Mouse (Mus musculus): Measurements from ENCODE around the gene Usp54. TPM values are rescaled to one million over a fixed set of nuclear protein-coding genes. Genes with fewer than 3 reads are reported as not detected.
A peak's percentile ranks its signal among the peaks of the same experiment; 100 is the strongest.
"Not testable (repeated sequence)": the region's sequence is repeated elsewhere in the genome, so short reads cannot be mapped to it uniquely, and the experiment has no call there.

The Usp54 gene
- total RNA-seq, 2 experiments from 2014 or later: 0.58 to 2.0 TPM

DNA sequence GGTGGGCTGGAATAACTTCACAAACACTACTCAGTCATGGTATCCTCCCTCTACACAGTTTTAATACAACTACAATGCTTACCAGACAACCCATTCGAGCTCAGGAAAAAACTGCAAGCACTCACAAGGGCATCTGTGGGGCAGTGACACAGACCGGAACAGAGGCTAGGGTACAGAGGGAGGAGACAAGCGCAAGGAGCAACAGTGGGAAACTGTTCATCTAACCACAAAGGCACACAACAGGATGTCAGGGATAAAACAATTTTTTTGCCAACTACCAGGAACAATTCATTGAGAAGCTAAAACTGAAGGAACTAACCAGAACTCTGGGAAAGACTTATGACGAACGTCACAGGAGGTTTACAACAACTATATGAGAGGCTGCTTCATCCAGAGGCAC, 22.7 kb downstream of the Usp54 start:
- 0 out of 2 replicates have a peak, but pooled peaks have one; percentile 42 for ATAC-seq (replicated peaks; ENCODE audit: low FRiP score, poor library complexity, severe bottlenecking)

DNA sequence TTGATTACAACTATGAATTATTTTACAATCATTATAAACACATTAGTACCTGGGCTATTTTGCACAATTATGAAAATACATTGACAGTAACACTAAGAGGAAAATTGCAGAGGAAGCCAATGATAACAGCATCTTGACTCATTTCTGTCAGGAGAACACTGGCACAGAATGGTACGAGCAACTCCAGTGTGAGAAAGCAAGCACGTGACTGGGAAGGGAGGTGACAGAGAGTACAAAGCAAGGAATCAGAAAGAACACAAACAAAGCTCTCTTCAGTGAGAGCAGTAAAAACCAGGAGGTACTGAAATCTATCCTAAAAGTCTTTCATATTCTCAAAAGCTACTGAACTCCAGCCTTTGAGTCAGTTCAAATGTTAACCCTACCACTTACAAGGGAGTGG, 24.4 kb downstream of the Usp54 start:
- ATAC-seq (replicated peaks; ENCODE audit: low FRiP score, poor library complexity, severe bottlenecking): no peak

- no peak for ATAC-seq (replicated peaks; ENCODE audit: low FRiP score, poor library complexity, severe bottlenecking)
These were observed 25.8 kb downstream of the Usp54 start for GRCm38 (mm10) chr14:20615075-20615474.

GRCm38 (mm10) chr14:20612820-20613219, 28.0 kb downstream of the Usp54 start:
- no peak for ATAC-seq (replicated peaks; ENCODE audit: low FRiP score, poor library complexity, severe bottlenecking)

- ATAC-seq (replicated peaks; ENCODE audit: low FRiP score, poor library complexity, severe bottlenecking): no peak
These were observed 30.7 kb downstream of the Usp54 start for GRCm38 (mm10) chr14:20610146-20610545.

DNA sequence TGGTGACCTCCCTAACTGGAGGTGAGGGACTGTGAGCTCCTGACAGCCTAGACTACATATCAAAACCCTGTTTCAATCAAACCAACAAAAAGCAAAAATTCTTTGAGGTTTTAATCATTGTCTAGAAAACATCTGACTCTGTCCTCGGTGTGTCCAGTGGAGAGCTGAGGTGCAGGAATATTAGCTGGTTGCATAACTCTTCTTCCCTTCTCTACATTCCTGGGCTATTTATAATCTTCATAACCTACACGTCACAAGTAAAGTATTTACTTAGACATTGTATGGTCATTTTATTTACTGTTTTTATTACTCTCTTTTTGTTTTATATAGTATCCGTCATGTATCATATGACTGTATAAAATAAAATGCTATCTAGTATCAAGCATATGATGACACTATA, 31.3 kb downstream of the Usp54 start:
- ATAC-seq (replicated peaks; ENCODE audit: low FRiP score, poor library complexity, severe bottlenecking): no peak

DNA sequence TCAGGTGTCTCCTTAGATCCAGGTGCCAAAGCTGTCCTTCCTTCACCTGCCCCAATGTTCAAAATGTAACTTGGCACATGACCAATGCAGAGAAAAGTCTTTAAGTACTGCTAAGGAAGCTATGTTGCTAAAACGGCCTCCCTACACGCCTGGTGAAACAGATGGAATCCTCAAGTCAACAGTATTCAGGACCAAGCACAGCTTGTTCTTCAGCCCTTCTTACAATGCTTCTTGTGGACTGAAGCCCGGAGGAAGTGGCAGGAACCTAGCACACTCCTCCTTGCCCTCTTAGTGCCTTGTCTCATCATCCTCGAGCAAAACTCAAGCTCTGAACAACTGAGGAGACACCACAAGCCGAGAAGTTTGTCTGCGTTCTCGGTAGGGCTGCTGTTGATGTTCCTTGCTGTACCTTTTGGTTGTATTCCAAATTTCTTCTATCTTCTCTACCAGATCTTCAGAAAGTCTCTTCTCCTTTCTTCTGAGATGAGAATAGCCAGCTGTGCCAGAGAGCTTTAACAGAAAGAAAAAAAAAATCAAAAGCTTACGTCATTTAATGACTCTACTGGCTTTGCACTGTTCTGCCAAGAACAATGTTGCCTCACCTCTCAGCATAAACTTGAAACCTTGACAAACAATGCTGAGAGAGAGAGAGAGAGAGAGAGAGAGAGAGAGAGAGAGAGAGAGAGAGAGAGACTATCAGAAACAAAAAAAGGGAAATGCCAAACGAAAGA, 33.3 kb downstream of the Usp54 start:
- no peak for ATAC-seq (replicated peaks; ENCODE audit: low FRiP score, poor library complexity, severe bottlenecking)

DNA sequence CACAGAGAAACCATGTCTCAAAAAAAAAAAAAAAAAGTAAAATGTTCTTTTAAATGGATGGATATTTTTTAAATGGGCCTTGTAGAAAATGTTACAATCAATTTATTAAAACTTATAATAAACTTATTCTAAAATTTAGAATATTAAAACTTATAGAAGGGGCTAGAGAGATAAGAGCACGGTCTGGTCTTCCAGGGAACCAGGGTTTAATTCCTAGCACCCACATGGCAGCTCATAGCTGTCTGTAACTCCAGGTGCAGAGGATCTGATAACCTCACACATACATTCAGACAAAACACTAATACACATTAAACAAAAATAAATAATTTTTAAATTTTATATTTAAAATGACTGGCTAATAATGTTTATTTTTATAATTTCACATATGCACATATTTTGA, 39.6 kb downstream of the Usp54 start:
- no peak for ATAC-seq (replicated peaks; ENCODE audit: low FRiP score, poor library complexity, severe bottlenecking)

- ATAC-seq (replicated peaks; ENCODE audit: low FRiP score, poor library complexity, severe bottlenecking): peak; percentile 66
These were observed 40.7 kb downstream of the Usp54 start for GRCm38 (mm10) chr14:20600203-20600602.

GRCm38 (mm10) chr14:20599542-20599941, 41.3 kb downstream of the Usp54 start:
- peak; percentile 95 for ATAC-seq (replicated peaks; ENCODE audit: low FRiP score, poor library complexity, severe bottlenecking)

- no peak for ATAC-seq (replicated peaks; ENCODE audit: low FRiP score, poor library complexity, severe bottlenecking)
These were observed 45.1 kb downstream of the Usp54 start for GRCm38 (mm10) chr14:20595781-20596180.

DNA sequence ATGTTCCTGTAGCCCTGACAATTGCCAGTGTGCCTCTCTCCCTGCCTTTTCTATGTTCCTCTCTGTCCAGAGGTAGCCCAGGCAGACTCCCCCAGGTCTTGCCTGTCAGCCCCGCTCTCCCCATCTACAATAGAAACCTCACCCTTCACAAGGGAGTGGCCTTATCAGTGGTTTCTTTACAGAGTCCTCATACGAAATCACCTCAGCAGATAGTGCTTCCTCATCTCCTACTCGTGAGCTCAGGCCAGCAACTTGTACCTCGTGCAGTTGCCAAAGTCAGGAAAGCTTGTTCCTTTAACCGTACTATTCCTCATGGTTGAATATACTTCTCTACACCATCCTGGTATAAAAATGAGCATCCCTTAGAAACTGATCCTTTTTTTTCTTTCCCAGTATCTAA, 53.4 kb downstream of the Usp54 start:
- no peak for ATAC-seq (replicated peaks; ENCODE audit: low FRiP score, poor library complexity, severe bottlenecking)

- no peak for ATAC-seq (replicated peaks; ENCODE audit: low FRiP score, poor library complexity, severe bottlenecking)
These were observed 61.9 kb downstream of the Usp54 start for GRCm38 (mm10) chr14:20578822-20579407.

DNA sequence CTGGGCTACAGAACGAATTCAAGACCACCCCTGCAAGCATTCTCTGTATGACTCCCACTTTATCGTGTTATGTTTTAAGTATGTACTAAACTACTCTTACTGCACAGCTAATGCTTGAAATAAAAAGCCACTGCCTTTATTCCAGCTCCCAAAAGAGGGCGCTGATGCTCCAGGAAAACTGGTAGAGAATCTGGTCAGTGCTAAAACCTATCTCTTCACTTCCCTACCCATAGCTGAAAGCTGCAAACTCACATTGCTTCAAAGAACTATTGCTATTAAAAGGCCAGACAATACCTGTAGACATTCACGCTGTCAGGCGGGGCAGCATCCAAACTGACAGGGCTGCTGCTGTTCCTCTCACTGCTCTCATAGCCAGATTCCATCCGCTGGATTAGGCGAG, 64.7 kb downstream of the Usp54 start:
- ATAC-seq (replicated peaks; ENCODE audit: low FRiP score, poor library complexity, severe bottlenecking): peak; percentile 83

DNA sequence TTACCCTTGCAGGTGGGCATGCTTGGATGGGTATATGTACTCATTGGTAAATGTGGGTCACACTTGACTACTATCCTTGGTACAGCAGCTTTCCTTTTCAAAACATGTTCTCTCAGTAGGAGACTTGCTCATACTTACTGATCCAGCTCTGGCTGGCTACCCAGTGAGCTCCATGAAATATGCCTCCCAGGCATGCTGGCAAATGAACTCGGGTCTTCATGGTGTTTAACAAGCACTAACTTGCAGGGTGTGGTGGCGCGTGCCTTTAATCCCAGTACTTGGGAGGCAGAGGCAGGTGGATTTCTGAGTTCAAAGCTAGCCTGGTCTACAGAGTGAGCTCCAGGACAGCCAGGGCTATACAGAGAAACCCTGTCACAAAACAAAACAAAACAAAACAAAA, 67.7 kb downstream of the Usp54 start:
- not testable (repeated sequence) for ATAC-seq (replicated peaks; ENCODE audit: low FRiP score, poor library complexity, severe bottlenecking)

- no peak for ATAC-seq (replicated peaks; ENCODE audit: low FRiP score, poor library complexity, severe bottlenecking)
These were observed 75.4 kb downstream of the Usp54 start for GRCm38 (mm10) chr14:20565256-20566021.

DNA sequence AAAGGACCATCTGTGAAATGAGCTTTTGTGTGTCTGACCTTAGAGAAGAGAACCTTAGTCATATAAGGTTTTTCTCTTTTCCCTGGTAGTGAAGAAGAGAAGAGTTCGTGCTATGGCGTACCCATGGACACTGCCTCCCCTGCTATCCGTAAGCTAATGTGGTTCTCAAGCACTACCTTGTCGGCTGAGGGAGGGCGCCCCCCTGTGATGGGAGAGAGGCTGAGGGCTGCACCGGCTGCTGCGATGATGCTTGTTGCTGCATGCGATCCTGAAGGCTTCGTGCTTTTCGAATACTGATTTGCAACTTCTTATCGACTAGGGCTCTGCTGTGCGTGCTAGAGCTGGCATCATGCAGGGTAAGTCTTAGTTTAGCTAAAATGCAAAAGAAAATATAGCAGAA, 76.2 kb downstream of the Usp54 start:
- 0 out of 2 replicates have a peak, but pooled peaks have one; percentile 38 for ATAC-seq (replicated peaks; ENCODE audit: low FRiP score, poor library complexity, severe bottlenecking)

DNA sequence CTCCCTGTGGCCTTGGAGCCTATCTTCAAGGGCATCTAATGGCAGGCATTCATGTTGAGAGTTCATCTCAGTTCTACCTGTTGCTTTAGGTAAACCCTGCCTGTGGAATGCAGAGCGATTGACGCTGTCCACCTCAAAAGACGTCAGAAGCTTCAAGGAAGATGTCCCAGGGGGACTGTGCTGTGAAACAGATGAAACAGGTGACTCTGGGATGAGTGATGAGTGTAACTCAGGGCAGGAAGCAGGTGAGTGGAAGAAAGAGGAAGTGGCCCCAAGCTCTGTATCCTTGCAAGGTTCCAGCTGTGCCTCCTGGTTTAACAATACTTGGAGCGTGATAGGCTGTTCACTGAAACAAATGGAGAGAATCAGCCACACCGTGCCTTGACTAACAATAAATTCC, 79.0 kb downstream of the Usp54 start:
- no peak for ATAC-seq (replicated peaks; ENCODE audit: low FRiP score, poor library complexity, severe bottlenecking)

- ATAC-seq (replicated peaks; ENCODE audit: low FRiP score, poor library complexity, severe bottlenecking): no peak
These were observed 90.7 kb downstream of the Usp54 start for GRCm38 (mm10) chr14:20550136-20550535.

GRCm38 (mm10) chr14:20546415-20546814, 94.4 kb downstream of the Usp54 start, which contains the start of gene Ppp3cb:
Gene Ppp3cb, minus strand, starts transcription at chr14:20546573.
- ATAC-seq (replicated peaks; ENCODE audit: low FRiP score, poor library complexity, severe bottlenecking): peak; percentile 69

All from erythroblast, adult 5-6 weeks (primary cell).